Mouse (Mus musculus) stomach, embryonic 14.5 days (tissue): ENCODE results near the gene Evl. TPM values are rescaled to one million over a fixed set of nuclear protein-coding genes. Genes with fewer than 3 reads are reported as not detected.

Experiments used
- ATAC-seq: fragments of 200-750 bp; cut with Nextera tagmentation; 2 replicates; pipeline ENCODE4 v1.8.0; 2017; ENCODE audit warnings: low read depth, moderate TSS enrichment; ENCODE audit not compliant: insufficient number of reproducible peaks, insufficient read depth, low FRiP score
- H3K27ac ChIP-seq: fragments of 300-500 bp; sonication (generic); 2 replicates; pipeline ENCODE4 v1.5.1; 2014; ENCODE audit warnings: mild to moderate bottlenecking, low read length, moderate library complexity, mixed read lengths
- H3K27me3 ChIP-seq: fragments of 300-500 bp; sonication (generic); 2 replicates; pipeline ENCODE4 v1.6.1; 2014; ENCODE audit warnings: low read length, control low read depth, mixed read lengths; ENCODE audit not compliant: control insufficient read depth, insufficient read depth
- H3K36me3 ChIP-seq: fragments of 300-500 bp; sonication (generic); 2 replicates; pipeline ENCODE4 v1.6.1; 2014; ENCODE audit warnings: mild to moderate bottlenecking, control low read depth, low read length, moderate library complexity, mixed read lengths; ENCODE audit not compliant: control insufficient read depth, insufficient read depth
- H3K4me1 ChIP-seq: fragments of 300-500 bp; sonication (generic); 2 replicates; pipeline ENCODE4 v1.6.1; 2014; ENCODE audit warnings: low read length, control low read depth, mixed read lengths; ENCODE audit not compliant: control insufficient read depth, insufficient read depth
- H3K4me2 ChIP-seq: fragments of 300-500 bp; sonication (generic); replicated peaks from 2 replicates; pipeline ENCODE4 v1.6.1; 2014; ENCODE audit warnings: low read depth, low read length, control low read depth
- H3K4me3 ChIP-seq: fragments of 300-500 bp; sonication (generic); 2 replicates; pipeline ENCODE4 v1.5.1; 2014; ENCODE audit warnings: low read depth, low read length, control low read depth
- H3K9ac ChIP-seq: fragments of 300-500 bp; sonication (generic); replicated peaks from 2 replicates; pipeline ENCODE4 v1.6.1; 2014; ENCODE audit warnings: low read depth, mild to moderate bottlenecking, control low read depth, low read length, moderate library complexity, mixed read lengths
- H3K9me3 ChIP-seq: fragments of 300-500 bp; sonication (generic); 2 replicates; pipeline ENCODE4 v1.6.1; 2016; ENCODE audit warnings: low read depth, low read length, control low read depth; ENCODE audit not compliant: control insufficient read depth
- WGBS: fragments of 180-500 bp; shearing (Covaris S2); extraction: QIAGEN DNeasy Blood & Tissue Kit; methylation state at CpG from one replicate; pipeline ENCODE4 v1.1.7; 2014; 5-methylcytosine and 5-hydroxymethylcytosine counted together
- polyA plus RNA-seq: library from polyadenylated mRNA; unstranded; fragments of >200 nt; fragmentation: Nextera tagmentation; extraction: Ambion mirVana; gene quantifications from 2 replicates; pipeline ENCODE4 v1.2.1, GENCODE M21; 2014

Gene Evl
- polyA plus RNA-seq, 1 experiment from 2014 or later = 78.4 TPM

- peaks cover 25% of the 10 kb centered on the region for H3K36me3 ChIP-seq
- WGBS = 83% methylated on average over 11 of the region's 11 CpGs
- no peaks in the 10 kb centered on the region for H3K4me1 ChIP-seq
- H3K4me2 ChIP-seq = no peak overlapping the region
- no peak overlapping the region for H3K9ac ChIP-seq
- no peaks in the 10 kb centered on the region for H3K9me3 ChIP-seq
- H3K27me3 ChIP-seq = no peaks in the 10 kb centered on the region
- ATAC-seq = no peak
- H3K27ac ChIP-seq = no peak overlapping the region
- no peak overlapping the region for H3K4me3 ChIP-seq
Measured at GRCm38 (mm10) chr12:108534484-108534883, 20.0 kb upstream of the Evl start.

- H3K27ac ChIP-seq = no peak overlapping the region
- H3K9me3 ChIP-seq = no peaks in the 10 kb centered on the region
- no peak overlapping the region for H3K4me3 ChIP-seq
- ATAC-seq = no peak
- no peak overlapping the region for H3K4me2 ChIP-seq
- H3K36me3 ChIP-seq = peaks cover 23% of the 10 kb centered on the region
- 70% methylated on average over 10 of the region's 10 CpGs for WGBS
- no peaks in the 10 kb centered on the region for H3K4me1 ChIP-seq
- no peaks in the 10 kb centered on the region for H3K27me3 ChIP-seq
- no peak overlapping the region for H3K9ac ChIP-seq
Measured at GRCm38 (mm10) chr12:108536461-108536860, 18.1 kb upstream of the Evl start.

- no peak for ATAC-seq
- Histone ChIP-seq H3K9ac (no peak overlapping the region), H3K36me3 (peaks cover 21% of the 10 kb centered on the region), H3K4me2 (no peak overlapping the region), H3K27me3 (no peaks in the 10 kb centered on the region), H3K4me1 (no peaks in the 10 kb centered on the region), H3K27ac (no peak overlapping the region), H3K4me3 (no peak overlapping the region), H3K9me3 (no peaks in the 10 kb centered on the region)
- 23% methylated on average over 6 of the region's 6 CpGs for WGBS
Measured at GRCm38 (mm10) chr12:108541088-108541487, 13.4 kb upstream of the Evl start.

GRCm38 (mm10) chr12:108546508-108547153 is 7.9 kb upstream of the Evl start:
- H3K36me3 ChIP-seq = no peaks in the 10 kb centered on the region
- no peak overlapping the region for H3K9ac ChIP-seq
- no peaks in the 10 kb centered on the region for H3K27me3 ChIP-seq
- peak; percentile 75; the same call in 1 of the 2 replicates for ATAC-seq
- H3K4me2 ChIP-seq = no peak overlapping the region
- 12% methylated on average over 10 of the region's 10 CpGs for WGBS
- 0 out of 2 replicates have a peak overlapping the region, but pooled peaks have one; percentile 36 for H3K27ac ChIP-seq
- no peak overlapping the region for H3K4me3 ChIP-seq
- H3K9me3 ChIP-seq = no peaks in the 10 kb centered on the region; the same call in 1 of the 2 replicates
- no peaks in the 10 kb centered on the region for H3K4me1 ChIP-seq

- no peaks in the 10 kb centered on the region; the same call in 1 of the 2 replicates for H3K9me3 ChIP-seq
- H3K27ac ChIP-seq = 0 out of 2 replicates have a peak overlapping the region, but pooled peaks have one; percentile 36
- no peak overlapping the region for H3K4me3 ChIP-seq
- H3K4me2 ChIP-seq = no peak overlapping the region
- no peaks in the 10 kb centered on the region for H3K27me3 ChIP-seq
- H3K4me1 ChIP-seq = no peaks in the 10 kb centered on the region
- H3K36me3 ChIP-seq = no peaks in the 10 kb centered on the region
- ATAC-seq = no peak
- no peak overlapping the region for H3K9ac ChIP-seq
- 65% methylated on average over 15 of the region's 15 CpGs for WGBS
Measured at GRCm38 (mm10) chr12:108547251-108547875, 7.2 kb upstream of the Evl start.

GRCm38 (mm10) chr12:108551731-108552130 is 2.8 kb upstream of the Evl start:
- Histone ChIP-seq H3K4me3 (no peak overlapping the region), H3K9ac (no peak overlapping the region), H3K4me1 (peaks cover 9% of the 10 kb centered on the region; the same call in 1 of the 2 replicates), H3K9me3 (no peaks in the 10 kb centered on the region; the same call in 1 of the 2 replicates), H3K27me3 (no peaks in the 10 kb centered on the region), H3K36me3 (no peaks in the 10 kb centered on the region), H3K27ac (no peak overlapping the region), H3K4me2 (no peak overlapping the region)
- 83% methylated on average over 7 of the region's 7 CpGs for WGBS
- no peak for ATAC-seq

- H3K9me3 ChIP-seq = no peaks in the 10 kb centered on the region; the same call in 1 of the 2 replicates
- H3K27ac ChIP-seq = no peak overlapping the region
- H3K36me3 ChIP-seq = no peaks in the 10 kb centered on the region
- no peak overlapping the region for H3K9ac ChIP-seq
- peaks cover 16% of the 10 kb centered on the region for H3K4me1 ChIP-seq
- H3K4me2 ChIP-seq = no peak overlapping the region
- ATAC-seq = no peak
- no peaks in the 10 kb centered on the region for H3K27me3 ChIP-seq
- WGBS = 42% methylated on average over 6 of the region's 6 CpGs
- H3K4me3 ChIP-seq = no peak overlapping the region
Measured at GRCm38 (mm10) chr12:108553079-108553478, 1.4 kb upstream of the Evl start.

- no peaks in the 10 kb centered on the region for H3K27me3 ChIP-seq
- H3K9ac ChIP-seq = peak overlapping the region; percentile 91
- peaks cover 24% of the 10 kb centered on the region for H3K4me1 ChIP-seq
- H3K27ac ChIP-seq = peak overlapping the region; percentile 66
- no peaks in the 10 kb centered on the region for H3K36me3 ChIP-seq
- H3K9me3 ChIP-seq = no peaks in the 10 kb centered on the region
- peak overlapping the region; percentile 66 for H3K4me2 ChIP-seq
- ATAC-seq = peak; percentile 54
- peak overlapping the region; percentile 96 for H3K4me3 ChIP-seq
- WGBS = 0% methylated on average over 76 of the region's 100 CpGs
Measured at GRCm38 (mm10) chr12:108554861-108555556, 489 bp downstream of the Evl start.
